Mouse (Mus musculus) CH12.LX (cell line): ENCODE data around the gene Cebpz. TPM values are rescaled to one million over a fixed set of nuclear protein-coding genes. Genes with fewer than 3 reads are reported as not detected.
A peak's percentile ranks its signal among the peaks of the same experiment; 100 is the strongest.

Experiments
- DNase-seq: peaks from one replicate; pipeline ENCODE4 v3.0.0-alpha.2; 2013; ENCODE audit errors: extremely low read depth
- H3K27ac ChIP-seq: 2 replicates; pipeline ENCODE4 v1.5.1; 2012; ENCODE audit warnings: low read depth, mild to moderate bottlenecking, control low read depth, moderate library complexity; ENCODE audit not compliant: insufficient read depth
- H3K27me3 ChIP-seq: replicated peaks from 2 replicates; pipeline ENCODE3; 2012; ENCODE audit warnings: inconsistent platforms
- H3K36me3 ChIP-seq, 2 experiments: replicated peaks in 1 of 2; 2 replicates each; pipeline versions ENCODE3 to v1.6.1; 2012; ENCODE audit warnings: inconsistent platforms in 1 of 2, low read length in 1 of 2, mild to moderate bottlenecking in 1 of 2, mixed read lengths in 1 of 2, moderate library complexity in 1 of 2; ENCODE audit not compliant: control insufficient read depth in 1 of 2, insufficient read depth in 1 of 2
- H3K4me1 ChIP-seq, 2 experiments: 2 replicates each; pipeline ENCODE4 v1.6.1; 2012; ENCODE audit warnings: inconsistent platforms in 1 of 2, moderate library complexity in 1 of 2; ENCODE audit not compliant: insufficient read depth in 2 of 2, control insufficient read depth in 1 of 2
- H3K4me2 ChIP-seq: 2 replicates; pipeline ENCODE4 v1.6.1; 2012; ENCODE audit warnings: low read depth, mild to moderate bottlenecking, control low read depth; ENCODE audit not compliant: poor library complexity, insufficient read depth, severe bottlenecking
- H3K4me3 ChIP-seq, 3 experiments: fragments of 150-350 bp in 1 of 3; sonication (generic) in 1 of 3; replicated peaks in 1 of 3; 2 replicates each; pipeline versions ENCODE3 to v1.5.1; 2011 to 2012; ENCODE audit warnings: low read depth in 2 of 3, low read length in 2 of 3, mild to moderate bottlenecking in 2 of 3, moderate library complexity in 2 of 3, control low read depth in 1 of 3, improper control_type of control experiment in 1 of 3, inconsistent platforms in 1 of 3, mixed read lengths in 1 of 3; ENCODE audit not compliant: poor library complexity in 1 of 3
- H3K79me2 ChIP-seq: replicated peaks from 2 replicates; pipeline ENCODE4 v1.6.1; 2012; ENCODE audit warnings: mild to moderate bottlenecking, moderate library complexity; ENCODE audit not compliant: control insufficient read depth, poor library complexity, insufficient read depth, severe bottlenecking; ENCODE audit errors: extremely low read depth
- H3K9ac ChIP-seq: 2 replicates; pipeline ENCODE4 v1.6.1; 2012; ENCODE audit warnings: low read depth, mild to moderate bottlenecking, control low read depth, moderate library complexity; ENCODE audit not compliant: insufficient read depth
- H3K9me3 ChIP-seq: replicated peaks from 2 replicates; pipeline ENCODE3; 2012; ENCODE audit warnings: low read length, inconsistent platforms, mixed read lengths
- CHD1 ChIP-seq: IDR thresholded peaks from 2 replicates; pipeline ENCODE4 v1.6.1; 2012; ENCODE audit warnings: low read depth, low read length, improper control_type of control experiment, inconsistent platforms
- ELF1 ChIP-seq: IDR thresholded peaks from 2 replicates; pipeline ENCODE4 v1.6.1; 2014; ENCODE audit warnings: low read depth, mild to moderate bottlenecking, inconsistent platforms, low read length, improper control_type of control experiment
- JUN ChIP-seq: IDR thresholded peaks from 2 replicates; pipeline ENCODE4 v1.6.1; 2011; ENCODE audit warnings: low read depth, mild to moderate bottlenecking, low read length, improper control_type of control experiment, moderate library complexity; ENCODE audit not compliant: insufficient read depth
- KAT2A ChIP-seq: IDR thresholded peaks from 2 replicates; pipeline ENCODE4 v1.6.1; 2012; ENCODE audit warnings: low read length, improper control_type of control experiment, inconsistent platforms; ENCODE audit not compliant: insufficient replicate concordance
- MAZ ChIP-seq: IDR thresholded peaks from 2 replicates; pipeline ENCODE4 v1.6.1; 2012; ENCODE audit warnings: low read depth, mild to moderate bottlenecking, inconsistent platforms, low read length, improper control_type of control experiment, moderate library complexity
- MEF2A ChIP-seq: IDR thresholded peaks from 2 replicates; pipeline ENCODE4 v1.6.1; 2014; ENCODE audit warnings: low read depth, mild to moderate bottlenecking, inconsistent platforms, low read length, improper control_type of control experiment, borderline replicate concordance
- MYC ChIP-seq: IDR thresholded peaks from 2 replicates; pipeline ENCODE4 v1.6.1; 2011; ENCODE audit warnings: low read depth, mild to moderate bottlenecking, improper control_type of control experiment, low read length
- NELFE ChIP-seq: IDR thresholded peaks from 2 replicates; pipeline ENCODE4 v1.6.1; 2011; ENCODE audit warnings: low read depth, low read length, improper control_type of control experiment
- NRF1 ChIP-seq: IDR thresholded peaks from 2 replicates; pipeline ENCODE4 v1.6.1; 2014; ENCODE audit warnings: low read depth, mild to moderate bottlenecking, inconsistent platforms, low read length, improper control_type of control experiment, moderate library complexity
- PAX5 ChIP-seq: IDR thresholded peaks from 2 replicates; pipeline ENCODE4 v1.6.1; 2012; ENCODE audit warnings: low read length, inconsistent platforms, mixed read lengths
- POLR2AphosphoS2 ChIP-seq: IDR thresholded peaks from 2 replicates; pipeline ENCODE4 v1.6.1; 2011; ENCODE audit warnings: low read depth, low read length, improper control_type of control experiment
- TBP ChIP-seq: conservative IDR thresholded peaks from 2 replicates; pipeline ENCODE4 v1.6.1; 2011; ENCODE audit warnings: low read depth, low read length, improper control_type of control experiment
- TCF12 ChIP-seq: IDR thresholded peaks from 2 replicates; pipeline ENCODE4 v1.6.1; 2014; ENCODE audit warnings: low read depth, mild to moderate bottlenecking, inconsistent platforms, low read length, improper control_type of control experiment
- UBTF ChIP-seq: IDR thresholded peaks from 2 replicates; pipeline ENCODE4 v1.6.1; 2012; ENCODE audit warnings: low read depth, mild to moderate bottlenecking, inconsistent platforms, low read length, improper control_type of control experiment, moderate library complexity
- USF2 ChIP-seq: conservative IDR thresholded peaks from 2 replicates; pipeline ENCODE4 v1.6.1; 2011; ENCODE audit warnings: low read depth, low read length, improper control_type of control experiment
- dilution Hi-C: fragments of 300-500 bp; cut with MboI; formaldehyde crosslinking; loops from 2 replicates; pipeline ENCODE4 v1.14.3; 2020; ENCODE audit warnings: low sequenced_read_pairs; ENCODE audit not compliant: extremely low pct_unique_long_range_greater_than_20kb, extremely low pct_ligation_motif_present
- in situ Hi-C: fragments of 300-500 bp; cut with MboI; formaldehyde crosslinking; loops from 3 replicates; pipeline ENCODE4 v1.14.3; 2019; ENCODE audit warnings: low sequenced_read_pairs, low pct_ligation_motif_present, low pct_unique_long_range_greater_than_20kb, mixed read lengths
- polyA plus RNA-seq: library from polyadenylated mRNA; unstranded; fragments of >175 nt; gene quantifications from 2 replicates; pipeline ENCODE4 v1.2.1, GENCODE M21; 2012; ENCODE audit warnings: low read depth; ENCODE audit not compliant: insufficient read length
- total RNA-seq, 2 experiments: library from RNA; depleted of rRNA; stranded (reverse); fragments of 300-350 nt in 1 of 2; fragments of >200 nt in 1 of 2; gene quantifications; 2 replicates each; pipeline ENCODE4 v1.2.3; 2012 to 2014

Cebpz gene
- total and polyA plus RNA-seq, 3 experiments: 43.3 to 70.1 (median 61.2) TPM

DNA sequence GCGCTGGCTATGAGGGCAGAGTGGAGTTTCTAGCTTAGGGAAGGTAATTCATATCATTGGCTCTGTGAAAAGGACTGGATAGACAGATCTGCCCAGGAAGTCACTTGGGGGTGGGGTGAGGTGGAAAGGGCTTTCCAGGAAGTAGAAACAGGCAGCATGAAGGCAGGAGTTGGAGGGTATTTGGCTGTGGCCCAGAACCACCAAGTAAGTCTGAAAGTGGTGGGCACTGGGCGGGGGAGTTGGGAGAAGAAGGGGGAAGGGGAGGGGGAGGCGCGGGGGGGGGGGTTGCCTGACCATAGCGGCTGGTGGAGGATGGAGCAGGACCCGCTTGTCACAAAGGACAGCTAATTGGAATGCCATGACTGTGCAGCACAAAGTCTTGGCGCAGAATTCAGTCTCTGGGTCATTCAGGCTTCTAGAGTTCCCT is 55.0 kb downstream of the Cebpz start:
- peak overlapping the region; percentile 89 for H3K9ac ChIP-seq
- dilution Hi-C loops: no loop called here
- peak; percentile 40 for DNase-seq
- H3K4me1 ChIP-seq: peaks cover 6 to 22% of the 10 kb centered on the region in 2 experiments
- no peaks in the 10 kb centered on the region for H3K27me3 ChIP-seq
- peaks cover 17 to 58% of the 10 kb centered on the region in 2 experiments for H3K36me3 ChIP-seq
- H3K9me3 ChIP-seq: peaks cover 9% of the 10 kb centered on the region
- H3K79me2 ChIP-seq: peaks cover 12% of the 10 kb centered on the region; the same call in 1 of the 2 replicates
- H3K4me3 ChIP-seq: peak overlapping the region; percentile 59 to 98 (median 80)
- TF ChIP-seq MAZ: 0 out of 2 replicates have a peak, but pooled peaks have one; percentile 23
- no peak for TF ChIP-seq NELFE
- no peak for TF ChIP-seq TCF12
- no peak for TF ChIP-seq CHD1
- peak; percentile 76 for TF ChIP-seq ELF1
- TF ChIP-seq NRF1: no peak
- TF ChIP-seq MYC: no peak
- no peak for TF ChIP-seq TBP
- TF ChIP-seq USF2: no peak
- TF ChIP-seq POLR2AphosphoS2: no peak
- no peak for TF ChIP-seq MEF2A
- no peak overlapping the region for H3K27ac ChIP-seq
- peak overlapping the region; percentile 81 for H3K4me2 ChIP-seq
- in situ Hi-C loops: loop anchor here (5.0 kb wide), 1 partner anchor 35 kb away; the partner anchor contains the start of gene Cebpzos

DNA sequence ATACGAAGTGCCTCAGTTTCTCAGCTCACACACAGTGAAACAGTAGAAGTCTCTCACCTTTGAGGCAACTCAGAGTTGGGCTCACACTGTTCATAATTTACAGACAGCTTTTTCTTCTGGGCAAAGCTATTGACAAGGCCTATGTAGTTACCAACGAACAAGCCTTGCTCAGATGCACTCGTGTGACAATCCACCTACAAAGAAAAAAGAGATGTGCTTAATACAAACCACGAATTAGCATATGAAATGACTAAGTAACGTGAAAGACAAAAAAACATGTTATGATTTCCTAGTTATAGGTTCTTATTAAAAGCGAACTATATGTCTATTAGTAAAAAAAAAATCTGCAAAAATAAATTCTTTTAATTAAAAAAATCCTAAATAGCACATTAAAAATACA is 63.0 kb downstream of the Cebpz start:
- no peaks in the 10 kb centered on the region for H3K79me2 ChIP-seq
- no peak overlapping the region for H3K27ac ChIP-seq
- no peak for TF ChIP-seq KAT2A
- TF ChIP-seq CHD1: no peak
- no peak for TF ChIP-seq UBTF
- TF ChIP-seq NRF1: no peak
- no peak for TF ChIP-seq JUN
- TF ChIP-seq MYC: no peak
- no peak for TF ChIP-seq PAX5
- in situ Hi-C loops (no loop called here), dilution Hi-C loops (no loop called here)
- no peaks in the 10 kb centered on the region for H3K4me1 ChIP-seq
- H3K9ac ChIP-seq: no peak overlapping the region
- H3K36me3 ChIP-seq: peaks cover 39 to 85% of the 10 kb centered on the region in 2 experiments
- no peak overlapping the region for H3K4me3 ChIP-seq
- DNase-seq: no peak
- no peaks in the 10 kb centered on the region for H3K27me3 ChIP-seq
- no peaks in the 10 kb centered on the region for H3K9me3 ChIP-seq
- no peak overlapping the region for H3K4me2 ChIP-seq

Other genes with a start within 250 kb of the Cebpz start
- gene Strn, start 199.9 kb downstream of the Cebpz start, total RNA-seq (2012; rRNA removed): 12.3 and 12.4 TPM in 2 replicates
- gene Strn, start 199.9 kb downstream of the Cebpz start, total RNA-seq (2014; rRNA removed): 9.9 and 10.5 TPM in 2 replicates
- gene Strn, start 199.9 kb downstream of the Cebpz start, polyA plus RNA-seq: 12.7 and 14.3 TPM in 2 replicates
- 15.3 and 17.9 TPM in 2 replicates for gene Heatr5b, start 101.7 kb downstream of the Cebpz start, total RNA-seq (2012; rRNA removed)
- gene Heatr5b, start 101.7 kb downstream of the Cebpz start, total RNA-seq (2014; rRNA removed): 9.0 and 13.0 TPM in 2 replicates
- 16.3 and 21.5 TPM in 2 replicates for gene Heatr5b, start 101.7 kb downstream of the Cebpz start, polyA plus RNA-seq
- 13.4 and 21.6 TPM in 2 replicates for gene Gpatch11, start 101.5 kb downstream of the Cebpz start, total RNA-seq (2012; rRNA removed)
- gene Gpatch11, start 101.5 kb downstream of the Cebpz start, total RNA-seq (2014; rRNA removed): 22.3 and 25.1 TPM in 2 replicates
- gene Gpatch11, start 101.5 kb downstream of the Cebpz start, polyA plus RNA-seq: 25.5 and 38.7 TPM in 2 replicates
- gene Eif2ak2, start 54.5 kb downstream of the Cebpz start, total RNA-seq (2012; rRNA removed): 9.8 and 11.6 TPM in 2 replicates
- gene Eif2ak2, start 54.5 kb downstream of the Cebpz start, total RNA-seq (2014; rRNA removed): 13.6 and 15.6 TPM in 2 replicates
- gene Eif2ak2, start 54.5 kb downstream of the Cebpz start, polyA plus RNA-seq: 25.0 and 27.4 TPM in 2 replicates
- 0.08 TPM in 1 of 2 replicates, not detected in the other for gene Sult6b1, start 30.1 kb downstream of the Cebpz start, total RNA-seq (2012; rRNA removed)
- gene Sult6b1, start 30.1 kb downstream of the Cebpz start, total RNA-seq (2014; rRNA removed): 0.46 TPM in 1 of 2 replicates, not detected in the other
- 0.19 and 0.34 TPM in 2 replicates for gene Sult6b1, start 30.1 kb downstream of the Cebpz start, polyA plus RNA-seq
- 27.8 and 29.9 TPM in 2 replicates for gene Cebpzos, start 20.6 kb downstream of the Cebpz start, total RNA-seq (2012; rRNA removed)
- 62.0 and 63.7 TPM in 2 replicates for gene Cebpzos, start 20.6 kb downstream of the Cebpz start, total RNA-seq (2014; rRNA removed)
- gene Cebpzos, start 20.6 kb downstream of the Cebpz start, polyA plus RNA-seq: 25.9 and 34.8 TPM in 2 replicates
- gene Ndufaf7, start 70 bp upstream of the Cebpz start, total RNA-seq (2012; rRNA removed): 41.7 and 46.7 TPM in 2 replicates
- gene Ndufaf7, start 70 bp upstream of the Cebpz start, total RNA-seq (2014; rRNA removed): 42.4 and 50.2 TPM in 2 replicates
- 54.1 and 68.4 TPM in 2 replicates for gene Ndufaf7, start 70 bp upstream of the Cebpz start, polyA plus RNA-seq
- not detected in 2 replicates for gene Prkd3, start 83.8 kb upstream of the Cebpz start, total RNA-seq (2012; rRNA removed)
- gene Prkd3, start 83.8 kb upstream of the Cebpz start, total RNA-seq (2014; rRNA removed): not detected in 2 replicates
- gene Prkd3, start 83.8 kb upstream of the Cebpz start, polyA plus RNA-seq: not detected in 2 replicates
- gene Qpct, start 114.8 kb upstream of the Cebpz start, total RNA-seq (2012; rRNA removed): not detected in 2 replicates
- gene Qpct, start 114.8 kb upstream of the Cebpz start, total RNA-seq (2014; rRNA removed): not detected in 2 replicates
- gene Qpct, start 114.8 kb upstream of the Cebpz start, polyA plus RNA-seq: not detected in 2 replicates